Mouse (Mus musculus): ENCODE data around the gene Map3k13. TPM values are rescaled to one million over a fixed set of nuclear protein-coding genes. Genes with fewer than 3 reads are reported as not detected.

Gene Map3k13
- polyA plus RNA-seq, 1 experiment, result 0.16 TPM

GRCm38 (mm10) chr16:21867727-21868126, 73.6 kb downstream of the Map3k13 start:
- no peaks in the 10 kb centered on the region for H3K27me3 ChIP-seq (ENCODE audit: control insufficient read depth, insufficient read depth, low read length)
- no peaks in the 10 kb centered on the region for H3K4me1 ChIP-seq (ENCODE audit: control insufficient read depth, insufficient read depth, insufficient read length)
- H3K4me3 ChIP-seq (ENCODE audit: extremely low read depth, insufficient read depth, insufficient read length), result no peak overlapping the region
- 85% methylated on average over 3 of the region's 3 CpGs for WGBS
- no peak overlapping the region for H3K27ac ChIP-seq (ENCODE audit: insufficient read depth, low read length)
- no peaks in the 10 kb centered on the region for H3K36me3 ChIP-seq (ENCODE audit: control insufficient read depth, insufficient read depth, low read length)
- DNase-seq (ENCODE audit: low read depth in 1 of 2, low spot score in 2 of 2), result no peak
- TF ChIP-seq POLR2A (IDR thresholded peaks at IDR 0.05; ENCODE audit: low read depth, low read length), result no peak
- no peak for TF ChIP-seq CTCF (IDR thresholded peaks at IDR 0.05; ENCODE audit: extremely low read depth, insufficient read depth, insufficient read length, insufficient replicate concordance)

GRCm38 (mm10) chr16:21868651-21869050, 74.5 kb downstream of the Map3k13 start:
- no peak for TF ChIP-seq POLR2A (IDR thresholded peaks at IDR 0.05; ENCODE audit: low read depth, low read length)
- no peak for TF ChIP-seq CTCF (IDR thresholded peaks at IDR 0.05; ENCODE audit: extremely low read depth, insufficient read depth, insufficient read length, insufficient replicate concordance)
- no peaks in the 10 kb centered on the region for H3K4me1 ChIP-seq (ENCODE audit: control insufficient read depth, insufficient read depth, insufficient read length)
- H3K27me3 ChIP-seq (ENCODE audit: control insufficient read depth, insufficient read depth, low read length), result no peaks in the 10 kb centered on the region
- no peaks in the 10 kb centered on the region for H3K36me3 ChIP-seq (ENCODE audit: control insufficient read depth, insufficient read depth, low read length)
- H3K27ac ChIP-seq (ENCODE audit: insufficient read depth, low read length), result no peak overlapping the region
- no peak overlapping the region for H3K4me3 ChIP-seq (ENCODE audit: extremely low read depth, insufficient read depth, insufficient read length)
- no peak for DNase-seq (ENCODE audit: low read depth in 1 of 2, low spot score in 2 of 2)
- WGBS, result 68% methylated on average over 6 of the region's 6 CpGs

GRCm38 (mm10) chr16:21869879-21870278, 75.7 kb downstream of the Map3k13 start:
- no peaks in the 10 kb centered on the region for H3K27me3 ChIP-seq (ENCODE audit: control insufficient read depth, insufficient read depth, low read length)
- no peak for TF ChIP-seq POLR2A (IDR thresholded peaks at IDR 0.05; ENCODE audit: low read depth, low read length)
- no peak for TF ChIP-seq CTCF (IDR thresholded peaks at IDR 0.05; ENCODE audit: extremely low read depth, insufficient read depth, insufficient read length, insufficient replicate concordance)
- 84% methylated on average over 4 of the region's 4 CpGs for WGBS

GRCm38 (mm10) chr16:21877735-21878134, 83.6 kb downstream of the Map3k13 start:
- Histone ChIP-seq H3K4me1 (ENCODE audit: control insufficient read depth, insufficient read depth, insufficient read length) (no peaks in the 10 kb centered on the region), H3K27me3 (ENCODE audit: control insufficient read depth, insufficient read depth, low read length) (no peaks in the 10 kb centered on the region), H3K4me3 (ENCODE audit: extremely low read depth, insufficient read depth, insufficient read length) (no peak overlapping the region), H3K27ac (ENCODE audit: insufficient read depth, low read length) (no peak overlapping the region), H3K36me3 (ENCODE audit: control insufficient read depth, insufficient read depth, low read length) (no peaks in the 10 kb centered on the region)
- TF ChIP-seq CTCF (IDR thresholded peaks at IDR 0.05; ENCODE audit: extremely low read depth, insufficient read depth, insufficient read length, insufficient replicate concordance) (no peak), POLR2A (IDR thresholded peaks at IDR 0.05; ENCODE audit: low read depth, low read length) (no peak)
- no peak for DNase-seq (ENCODE audit: low read depth in 1 of 2, low spot score in 2 of 2)
- 81% methylated on average over 3 of the region's 3 CpGs for WGBS

More at GRCm38 (mm10) chr16:21869879-21870278, 75.7 kb downstream of the Map3k13 start:
- Histone ChIP-seq H3K36me3 (ENCODE audit: control insufficient read depth, insufficient read depth, low read length) (no peaks in the 10 kb centered on the region), H3K4me1 (ENCODE audit: control insufficient read depth, insufficient read depth, insufficient read length) (no peaks in the 10 kb centered on the region), H3K4me3 (ENCODE audit: extremely low read depth, insufficient read depth, insufficient read length) (no peak overlapping the region), H3K27ac (ENCODE audit: insufficient read depth, low read length) (no peak overlapping the region)
- no peak for DNase-seq (ENCODE audit: low read depth in 1 of 2, low spot score in 2 of 2)

GRCm38 (mm10) chr16:21878834-21879233, 84.7 kb downstream of the Map3k13 start:
- Histone ChIP-seq H3K4me1 (ENCODE audit: control insufficient read depth, insufficient read depth, insufficient read length) (no peaks in the 10 kb centered on the region), H3K36me3 (ENCODE audit: control insufficient read depth, insufficient read depth, low read length) (no peaks in the 10 kb centered on the region), H3K27ac (ENCODE audit: insufficient read depth, low read length) (no peak overlapping the region), H3K27me3 (ENCODE audit: control insufficient read depth, insufficient read depth, low read length) (no peaks in the 10 kb centered on the region), H3K4me3 (ENCODE audit: extremely low read depth, insufficient read depth, insufficient read length) (no peak overlapping the region)
- 87% methylated on average over 3 of the region's 3 CpGs for WGBS
- TF ChIP-seq POLR2A (IDR thresholded peaks at IDR 0.05; ENCODE audit: low read depth, low read length) (no peak), CTCF (IDR thresholded peaks at IDR 0.05; ENCODE audit: extremely low read depth, insufficient read depth, insufficient read length, insufficient replicate concordance) (no peak)
- DNase-seq (ENCODE audit: low read depth in 1 of 2, low spot score in 2 of 2), result no peak

- no peak overlapping the region for H3K4me3 ChIP-seq (ENCODE audit: extremely low read depth, insufficient read depth, insufficient read length)
- no peaks in the 10 kb centered on the region for H3K4me1 ChIP-seq (ENCODE audit: control insufficient read depth, insufficient read depth, insufficient read length)
- TF ChIP-seq POLR2A (IDR thresholded peaks at IDR 0.05; ENCODE audit: low read depth, low read length) (no peak), CTCF (IDR thresholded peaks at IDR 0.05; ENCODE audit: extremely low read depth, insufficient read depth, insufficient read length, insufficient replicate concordance) (no peak)
- no peak for DNase-seq (ENCODE audit: low read depth in 1 of 2, low spot score in 2 of 2)
- H3K36me3 ChIP-seq (ENCODE audit: control insufficient read depth, insufficient read depth, low read length), result no peaks in the 10 kb centered on the region
- H3K27me3 ChIP-seq (ENCODE audit: control insufficient read depth, insufficient read depth, low read length), result no peaks in the 10 kb centered on the region
- WGBS, result 7% methylated on average over 6 of the region's 6 CpGs
- no peak overlapping the region for H3K27ac ChIP-seq (ENCODE audit: insufficient read depth, low read length)
Observed at GRCm38 (mm10) chr16:21881181-21881580, 87.0 kb downstream of the Map3k13 start.

- H3K4me1 ChIP-seq (ENCODE audit: control insufficient read depth, insufficient read depth, insufficient read length), result no peaks in the 10 kb centered on the region
- WGBS, result 51% methylated on average over 7 of the region's 7 CpGs
Observed at GRCm38 (mm10) chr16:21881582-21882259, 87.6 kb downstream of the Map3k13 start.

More at GRCm38 (mm10) chr16:21881582-21882259, 87.6 kb downstream of the Map3k13 start:
- DNase-seq (ENCODE audit: low read depth in 1 of 2, low spot score in 2 of 2), result peak in 1 of 2 experiments; percentile 7
- Histone ChIP-seq H3K27ac (ENCODE audit: insufficient read depth, low read length) (no peak overlapping the region), H3K36me3 (ENCODE audit: control insufficient read depth, insufficient read depth, low read length) (no peaks in the 10 kb centered on the region), H3K27me3 (ENCODE audit: control insufficient read depth, insufficient read depth, low read length) (no peaks in the 10 kb centered on the region), H3K4me3 (ENCODE audit: extremely low read depth, insufficient read depth, insufficient read length) (no peak overlapping the region)
- TF ChIP-seq POLR2A (IDR thresholded peaks at IDR 0.05; ENCODE audit: low read depth, low read length), result no peak
- TF ChIP-seq CTCF (IDR thresholded peaks at IDR 0.05; ENCODE audit: extremely low read depth, insufficient read depth, insufficient read length, insufficient replicate concordance), result no peak

Data from spleen, adult 2 months (tissue).